Mouse (Mus musculus): ENCODE results near the gene Git2.

Gene Git2

GRCm38 (mm10) chr5:114720784-114721183 is 54.5 kb downstream of the Git2 start:
- no peak for DNase-seq (ENCODE audit: low spot score in 2 of 2)

GRCm38 (mm10) chr5:114719928-114720270 is 55.4 kb downstream of the Git2 start:
- no peak for DNase-seq (ENCODE audit: low spot score in 2 of 2)

- no peak for DNase-seq (ENCODE audit: low spot score in 2 of 2)
Measured at GRCm38 (mm10) chr5:114719003-114719927, 56.1 kb downstream of the Git2 start.

GRCm38 (mm10) chr5:114718483-114718882 is 56.8 kb downstream of the Git2 start:
- no peak for DNase-seq (ENCODE audit: low spot score in 2 of 2)

GRCm38 (mm10) chr5:114717937-114718336 is 57.4 kb downstream of the Git2 start:
- DNase-seq (ENCODE audit: low spot score in 2 of 2), result no peak

- DNase-seq (ENCODE audit: low spot score in 2 of 2), result no peak
Measured at GRCm38 (mm10) chr5:114717292-114717691, 58.0 kb downstream of the Git2 start.

- DNase-seq (ENCODE audit: low spot score in 2 of 2), result no peak
Measured at GRCm38 (mm10) chr5:114714551-114714950, 60.8 kb downstream of the Git2 start.

- no peak for DNase-seq (ENCODE audit: low spot score in 2 of 2)
Measured at GRCm38 (mm10) chr5:114709357-114709756, 66.0 kb downstream of the Git2 start.

GRCm38 (mm10) chr5:114708491-114708890 is 66.8 kb downstream of the Git2 start:
- no peak for DNase-seq (ENCODE audit: low spot score in 2 of 2)

GRCm38 (mm10) chr5:114707265-114708068 is 67.8 kb downstream of the Git2 start, which contains the start of gene Tchp:
TSS of gene Tchp (plus strand) at chr5:114707760.
- peak; percentile 87 to 92 for DNase-seq (ENCODE audit: low spot score in 2 of 2)

GRCm38 (mm10) chr5:114702403-114703392 is 72.6 kb downstream of the Git2 start:
- no peak for DNase-seq (ENCODE audit: low spot score in 2 of 2)

GRCm38 (mm10) chr5:114699015-114699414 is 76.3 kb downstream of the Git2 start:
- peak in 1 of 2 experiments; percentile 37 for DNase-seq (ENCODE audit: low spot score in 2 of 2)

GRCm38 (mm10) chr5:114698044-114698746 is 77.1 kb downstream of the Git2 start:
- peak; percentile 61 to 66 for DNase-seq (ENCODE audit: low spot score in 2 of 2)

GRCm38 (mm10) chr5:114696939-114697338 is 78.4 kb downstream of the Git2 start:
- DNase-seq (ENCODE audit: low spot score in 2 of 2), result no peak

GRCm38 (mm10) chr5:114695775-114696174 is 79.5 kb downstream of the Git2 start:
- no peak for DNase-seq (ENCODE audit: low spot score in 2 of 2)

GRCm38 (mm10) chr5:114690633-114691567 is 84.4 kb downstream of the Git2 start, which contains the start of gene Gltp:
TSS of gene Gltp (minus strand) at chr5:114690984.
- DNase-seq (ENCODE audit: low spot score in 2 of 2), result peak; percentile 90 to 93

GRCm38 (mm10) chr5:114689700-114690366 is 85.5 kb downstream of the Git2 start:
- no peak for DNase-seq (ENCODE audit: low spot score in 2 of 2)

GRCm38 (mm10) chr5:114688703-114689102 is 86.6 kb downstream of the Git2 start:
- peak in 1 of 2 experiments; percentile 47 for DNase-seq (ENCODE audit: low spot score in 2 of 2)

GRCm38 (mm10) chr5:114687901-114688300 is 87.4 kb downstream of the Git2 start:
- DNase-seq (ENCODE audit: low spot score in 2 of 2), result no peak

Data from frontal cortex, postnatal 10 days (tissue).